Mouse (Mus musculus): ENCODE results near the gene Zcchc13.

The Zcchc13 gene

GRCm38 (mm10) chrX:103630303-103630702 is at the start of gene Zcchc13:
Gene Zcchc13, plus strand, starts transcription at chrX:103630586.
- DNase-seq (ENCODE audit: low spot score) = no peak

- no peak for DNase-seq (ENCODE audit: low spot score)
Measured at GRCm38 (mm10) chrX:103584262-103584661, 46.1 kb upstream of the Zcchc13 start.

- no peak for DNase-seq (ENCODE audit: low spot score)
Measured at GRCm38 (mm10) chrX:103592056-103592455, 38.3 kb upstream of the Zcchc13 start.

- DNase-seq (ENCODE audit: low spot score) = no peak
Measured at GRCm38 (mm10) chrX:103602553-103602952, 27.8 kb upstream of the Zcchc13 start.

- DNase-seq (ENCODE audit: low spot score) = no peak
Measured at GRCm38 (mm10) chrX:103604211-103604610, 26.2 kb upstream of the Zcchc13 start.

GRCm38 (mm10) chrX:103605473-103605872 is 24.9 kb upstream of the Zcchc13 start:
- DNase-seq (ENCODE audit: low spot score) = no peak

GRCm38 (mm10) chrX:103610401-103610800 is 20.0 kb upstream of the Zcchc13 start:
- no peak for DNase-seq (ENCODE audit: low spot score)

- no peak for DNase-seq (ENCODE audit: low spot score)
Measured at GRCm38 (mm10) chrX:103611462-103611861, 18.9 kb upstream of the Zcchc13 start.

GRCm38 (mm10) chrX:103614700-103615233 is 15.6 kb upstream of the Zcchc13 start:
- DNase-seq (ENCODE audit: low spot score) = no peak

- no peak for DNase-seq (ENCODE audit: low spot score)
Measured at GRCm38 (mm10) chrX:103615453-103615852, 14.9 kb upstream of the Zcchc13 start.

- DNase-seq (ENCODE audit: low spot score) = no peak
Measured at GRCm38 (mm10) chrX:103616162-103616535, 14.2 kb upstream of the Zcchc13 start.

- DNase-seq (ENCODE audit: low spot score) = no peak
Measured at GRCm38 (mm10) chrX:103616536-103617404, 13.6 kb upstream of the Zcchc13 start.

- no peak for DNase-seq (ENCODE audit: low spot score)
Measured at GRCm38 (mm10) chrX:103617405-103618095, 12.8 kb upstream of the Zcchc13 start.

- no peak for DNase-seq (ENCODE audit: low spot score)
Measured at GRCm38 (mm10) chrX:103621799-103622198, 8.6 kb upstream of the Zcchc13 start.

GRCm38 (mm10) chrX:103622260-103622934 is 8.0 kb upstream of the Zcchc13 start:
- peak; percentile 65 for DNase-seq (ENCODE audit: low spot score)

- DNase-seq (ENCODE audit: low spot score) = no peak
Measured at GRCm38 (mm10) chrX:103622935-103623280, 7.5 kb upstream of the Zcchc13 start.

- DNase-seq (ENCODE audit: low spot score) = no peak
Measured at GRCm38 (mm10) chrX:103623411-103623845, 7.0 kb upstream of the Zcchc13 start.

- no peak for DNase-seq (ENCODE audit: low spot score)
Measured at GRCm38 (mm10) chrX:103624426-103625168, 5.8 kb upstream of the Zcchc13 start.

- DNase-seq (ENCODE audit: low spot score) = no peak
Measured at GRCm38 (mm10) chrX:103628890-103629289, 1.5 kb upstream of the Zcchc13 start.

- DNase-seq (ENCODE audit: low spot score) = no peak
Measured at GRCm38 (mm10) chrX:103633895-103634294, 3.5 kb downstream of the Zcchc13 start.

GRCm38 (mm10) chrX:103636021-103636420 is 5.6 kb downstream of the Zcchc13 start:
- no peak for DNase-seq (ENCODE audit: low spot score)

GRCm38 (mm10) chrX:103638566-103638965 is 8.2 kb downstream of the Zcchc13 start:
- DNase-seq (ENCODE audit: low spot score) = no peak
